Mouse (Mus musculus) liver, embryonic 18 days (tissue): Measurements from ENCODE around the gene Slc43a2. TPM values are rescaled to one million over a fixed set of nuclear protein-coding genes. Genes with fewer than 3 reads are reported as not detected.

Experiments
- polyA plus RNA-seq: library from polyadenylated mRNA; depleted of rRNA; stranded (reverse); fragments of >200 nt; gene quantifications from 2 replicates; pipeline ENCODE4 v1.2.3, GENCODE M21; 2012; rRNA removed

The Slc43a2 gene
- 3.7 and 4.3 TPM in 2 replicates for polyA plus RNA-seq

DNA sequence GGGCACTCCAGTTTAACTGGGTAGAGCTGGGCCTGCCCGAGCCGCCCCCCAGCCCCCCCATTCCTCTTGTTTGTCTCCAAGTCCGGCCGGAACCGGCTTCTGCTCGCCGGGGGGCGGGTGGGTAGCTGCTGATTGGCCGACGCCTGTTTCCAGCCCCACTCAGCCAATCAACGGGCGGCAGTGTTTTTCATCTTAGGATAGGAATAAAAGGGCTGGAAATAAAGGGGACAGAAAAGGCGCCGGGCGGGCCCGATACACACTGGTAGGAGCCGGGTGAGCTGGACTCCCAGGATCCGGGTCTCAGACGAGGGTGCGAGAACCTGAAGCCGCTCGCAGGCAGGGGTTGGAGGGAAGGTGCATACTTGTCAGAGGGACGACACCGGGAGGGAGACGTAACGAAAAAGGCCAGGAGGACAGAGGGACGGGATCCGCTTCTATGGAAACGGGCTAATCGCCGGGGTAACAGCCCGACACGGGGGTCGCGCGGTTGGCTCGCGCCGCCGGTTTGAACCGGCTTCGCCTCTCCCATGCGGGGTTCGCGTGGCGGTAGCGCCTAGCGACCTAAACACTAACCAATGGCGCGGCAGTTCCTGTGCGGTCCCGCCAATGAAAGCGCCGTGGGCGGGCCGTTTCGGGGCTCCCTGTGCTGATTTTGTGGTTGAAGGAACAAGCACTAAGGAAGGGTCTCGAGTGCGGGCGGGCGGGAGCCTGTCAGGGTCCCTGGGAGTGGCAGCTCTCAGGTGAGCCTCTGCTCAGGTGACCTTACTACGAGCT lies at the start of gene Slc43a2:
TSS of gene Slc43a2 (plus strand) at position 226 of the 774 bp plus-strand sequence.

DNA sequence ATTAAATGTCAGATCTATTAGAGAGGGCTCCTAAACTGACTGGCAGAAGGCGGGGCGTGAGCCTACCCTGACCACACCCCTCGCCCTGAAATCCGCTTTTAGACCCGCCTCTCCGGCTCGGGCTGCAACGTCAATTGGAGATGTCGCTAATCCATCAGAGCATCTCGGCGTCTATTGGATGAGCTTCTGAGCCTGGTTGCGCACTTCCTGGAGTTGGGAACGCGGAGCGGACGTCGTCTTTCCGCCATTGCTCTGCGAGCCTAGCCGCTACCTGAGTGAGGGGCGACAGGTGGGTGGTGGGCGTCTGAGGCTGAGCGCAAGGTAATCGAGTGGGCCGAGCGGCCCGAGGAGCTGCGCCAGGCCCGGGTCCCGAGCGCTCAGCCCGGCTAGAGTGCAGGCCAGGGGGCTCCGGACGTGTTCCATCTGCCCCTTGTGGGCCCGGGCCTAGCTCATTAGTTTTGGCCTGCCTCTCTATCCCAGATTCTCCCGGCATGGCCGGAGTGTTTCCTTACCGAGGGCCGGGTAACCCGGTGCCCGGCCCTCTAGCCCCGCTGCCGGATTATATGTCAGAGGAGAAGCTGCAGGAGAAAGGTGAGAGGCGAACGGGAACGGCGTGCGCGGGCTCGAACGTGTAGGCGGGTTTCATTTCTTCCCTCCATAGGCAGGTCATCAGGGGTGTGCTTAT lies 44.8 kb upstream of the Slc43a2 start, which contains the start of gene Prpf8:
TSS of gene Prpf8 (plus strand) at position 216 of the 685 bp plus-strand sequence.

DNA sequence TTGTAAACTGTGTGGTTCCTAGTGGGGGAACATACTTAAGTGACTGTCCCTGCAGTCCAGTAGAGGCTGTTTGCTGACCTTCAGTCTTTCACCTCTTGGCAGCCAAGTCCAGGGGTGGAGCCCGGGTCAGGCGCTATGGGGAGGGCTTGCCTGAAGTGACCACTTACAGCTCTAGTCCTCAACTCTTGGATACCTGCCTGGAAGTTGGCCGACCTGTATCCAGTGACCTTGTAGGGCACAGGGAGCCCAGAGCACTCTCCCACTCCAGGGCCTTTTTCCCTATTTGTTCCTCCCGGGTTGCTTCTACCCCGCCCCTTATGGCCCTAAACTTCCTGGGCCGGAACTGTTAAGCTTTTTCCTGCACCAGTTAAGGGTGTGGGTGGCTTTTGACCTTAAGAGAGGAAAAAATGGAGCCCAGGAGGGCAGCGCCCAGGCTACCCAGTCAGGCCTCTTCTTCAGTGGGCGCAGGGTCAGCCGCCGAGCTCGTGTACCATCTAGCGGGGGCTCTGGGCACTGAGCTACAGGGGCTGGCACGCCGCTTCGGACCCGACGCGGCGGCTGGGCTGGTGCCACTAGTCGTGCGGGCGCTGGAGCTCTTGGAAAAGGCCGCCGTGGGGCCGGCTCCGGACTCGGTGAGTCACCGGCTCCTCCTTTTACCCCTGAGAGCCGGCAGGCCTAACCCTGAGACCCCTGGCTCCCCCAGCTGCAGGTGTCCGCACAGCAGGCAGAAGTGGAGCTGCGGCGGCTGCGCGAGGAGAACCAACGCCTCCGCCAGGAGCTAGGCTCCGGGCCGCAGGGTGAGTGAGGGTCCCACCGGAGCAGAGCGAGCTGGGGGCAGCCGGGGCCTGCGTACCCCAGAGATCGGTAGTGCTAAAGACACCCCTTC lies 21.5 kb upstream of the Slc43a2 start, which contains the start of gene Rilp:
TSS of gene Rilp (plus strand) at position 354 of the 886 bp plus-strand sequence.

DNA sequence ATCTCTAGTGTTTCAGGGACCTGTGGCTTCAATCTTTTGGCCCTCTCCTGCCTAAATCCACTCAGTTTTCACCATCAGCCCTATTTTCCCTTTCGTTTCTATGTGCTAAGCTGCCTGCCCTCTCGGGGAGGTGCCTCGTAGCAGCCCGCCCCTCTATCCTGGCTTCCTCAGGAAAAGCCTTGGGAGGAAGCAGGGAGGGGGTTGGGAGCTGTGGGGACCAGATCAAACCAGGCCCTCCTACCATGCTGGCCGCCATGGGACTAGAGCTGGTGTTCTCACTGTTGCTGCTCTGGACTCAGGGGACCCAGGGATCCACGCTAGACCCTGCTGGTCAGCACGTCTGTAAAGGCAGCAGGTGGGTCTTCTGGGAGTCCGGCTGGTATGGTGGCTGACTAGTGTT lies 18.2 kb upstream of the Slc43a2 start, which contains the start of gene Scarf1:
TSS of gene Scarf1 (plus strand) at position 205 of the 400 bp plus-strand sequence.

DNA sequence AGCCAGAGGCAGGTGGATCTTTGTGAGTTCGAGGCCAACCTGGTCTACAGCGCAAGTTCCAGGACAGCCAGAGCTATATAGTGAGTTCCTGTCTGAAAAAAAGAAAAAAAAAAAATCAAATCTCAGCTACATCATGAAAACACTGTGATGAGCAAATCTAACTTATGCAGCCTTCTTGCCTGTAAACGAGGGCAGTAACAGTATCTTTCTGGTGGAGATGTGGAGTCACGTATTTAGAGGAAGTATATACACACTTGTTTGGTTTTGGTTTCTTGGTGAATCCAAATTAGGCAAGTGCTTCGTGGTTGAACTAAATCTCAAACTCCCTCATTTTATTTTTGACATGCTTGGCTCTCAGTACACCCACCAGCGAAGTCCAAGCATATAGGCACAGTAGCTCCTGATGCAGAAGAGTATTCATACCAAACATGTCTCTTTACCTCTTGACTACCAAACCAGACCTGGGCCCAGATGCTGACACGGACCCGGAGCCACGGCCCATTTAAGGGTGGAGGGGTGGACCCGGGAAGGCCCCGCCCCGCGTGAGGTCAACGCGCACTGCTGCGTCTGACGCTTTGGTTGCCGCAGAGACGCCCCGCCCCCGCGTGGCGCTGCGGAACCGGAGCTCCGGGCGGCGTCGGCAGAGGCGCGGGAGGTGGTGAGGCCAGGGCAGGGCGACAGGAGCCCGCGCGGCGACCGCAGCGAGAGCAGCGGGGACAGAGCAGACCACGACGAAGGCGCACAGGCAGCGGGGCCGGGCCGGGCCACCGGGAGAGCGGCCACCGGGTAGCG lies 56.2 kb downstream of the Slc43a2 start, which contains the start of gene Pitpna:
TSS of gene Pitpna (plus strand) at position 605 of the 792 bp plus-strand sequence.

Other genes starting within 250 kb of the Slc43a2 start
- gene Rpa1, start 183.4 kb upstream of the Slc43a2 start, polyA plus RNA-seq, result 29.0 and 30.1 TPM in 2 replicates
- gene Smyd4, start 183.3 kb upstream of the Slc43a2 start, polyA plus RNA-seq, result 1.9 TPM in 2 replicates
- gene Serpinf1, start 109.0 kb upstream of the Slc43a2 start, polyA plus RNA-seq, result 258 and 287 TPM in 2 replicates
- gene Serpinf2, start 92.1 kb upstream of the Slc43a2 start, polyA plus RNA-seq, result 893 and 902 TPM in 2 replicates
- gene Wdr81, start 77.0 kb upstream of the Slc43a2 start, polyA plus RNA-seq, result 10.1 and 11.8 TPM in 2 replicates
- 11.5 and 18.6 TPM in 2 replicates for gene Tlcd2, start 70.0 kb upstream of the Slc43a2 start, polyA plus RNA-seq
- 27.8 and 32.4 TPM in 2 replicates for gene Prpf8, start 44.9 kb upstream of the Slc43a2 start, polyA plus RNA-seq
- 8.7 and 9.7 TPM in 2 replicates for gene Rilp, start 21.6 kb upstream of the Slc43a2 start, polyA plus RNA-seq
- gene Scarf1, start 18.2 kb upstream of the Slc43a2 start, polyA plus RNA-seq, result 4.7 and 4.8 TPM in 2 replicates
- 31.1 and 31.4 TPM in 2 replicates for gene Pitpna, start 56.4 kb downstream of the Slc43a2 start, polyA plus RNA-seq
- 16.7 and 18.8 TPM in 2 replicates for gene Inpp5k, start 99.3 kb downstream of the Slc43a2 start, polyA plus RNA-seq
- 31.0 and 38.8 TPM in 2 replicates for gene Myo1c, start 118.8 kb downstream of the Slc43a2 start, polyA plus RNA-seq
- gene Crk, start 147.6 kb downstream of the Slc43a2 start, polyA plus RNA-seq, result 23.2 and 23.9 TPM in 2 replicates
- gene Ywhae, start 201.2 kb downstream of the Slc43a2 start, polyA plus RNA-seq, result 167 and 177 TPM in 2 replicates